Comparison of ENCODE assay signal across 25 mouse cellular contexts in genomic region chr11:100261235-100261605, GRCm38 (mm10). TPM values are rescaled to one million over a fixed set of nuclear protein-coding genes. Genes with fewer than 3 reads are reported as not detected.
DNase-seq lines count a peak whose midpoint lies in the region; ATAC-seq and TF ChIP-seq lines count a peak whose summit lies in the region.
"Had no signal": no experiment of that assay in that cellular context is flagged by ENCODE, and none has a peak within 500 bp of the region (broad histone marks: within the 10 kb centered on the region; RNA-seq: fewer than 3 reads in every experiment).

No protein-coding gene starts in this region.

- no peak overlapping the region for H3K27ac ChIP-seq in forebrain, embryonic 11.5 days (ENCODE audit: low read depth, low read length)
- H3K27ac ChIP-seq in forebrain, embryonic 12.5 days: no peak overlapping the region
- H3K27ac ChIP-seq in midbrain, embryonic 11.5 days (ENCODE audit: low read depth, low read length): no peak overlapping the region
- H3K27ac ChIP-seq in midbrain, postnatal 0 days (ENCODE audit: low read depth, low read length): no peak overlapping the region
- 0 out of 2 replicates have a peak overlapping the region, but pooled peaks have one; percentile 54 for H3K27ac ChIP-seq in stomach, embryonic 15.5 days
- H3K27ac ChIP-seq in liver, embryonic 11.5 days (ENCODE audit: low read depth, low read length): no peak overlapping the region
- H3K27ac ChIP-seq: forebrain, embryonic 13.5 days; heart, embryonic 10.5 days; heart, embryonic 15.5 days; hindbrain, embryonic 13.5 days; hindbrain, postnatal 0 days had no signal

- peak; percentile 37 for DNase-seq in forebrain, embryonic 11.5 days (ENCODE audit: low spot score)
- peak; percentile 77 for DNase-seq in midbrain, embryonic 11.5 days (ENCODE audit: low spot score, missing footprints)
- DNase-seq in midbrain, postnatal 0 days (ENCODE audit: low spot score): no peak
- DNase-seq in liver, embryonic 11.5 days (ENCODE audit: low spot score): no peak
- no peak for DNase-seq in cerebellum, adult 18-20 months
- DNase-seq: adrenal gland, adult 2 months; adrenal gland, postnatal 25 days; cerebellum, adult 2 months; cerebellum, postnatal 14 days; forebrain, postnatal 0 days; gastrocnemius, postnatal 14 days; heart, postnatal 14 days had no signal

- no peak for TF ChIP-seq CTCF in midbrain, postnatal 0 days (IDR thresholded peaks at IDR 0.05)

- no peaks in the 10 kb centered on the region for H3K9me3 ChIP-seq in forebrain, embryonic 11.5 days (ENCODE audit: control insufficient read depth, low read length)
- H3K9me3 ChIP-seq in forebrain, embryonic 12.5 days: no peaks in the 10 kb centered on the region
- H3K9me3 ChIP-seq in midbrain, embryonic 11.5 days (ENCODE audit: control insufficient read depth, low read length): no peaks in the 10 kb centered on the region
- H3K9me3 ChIP-seq in midbrain, postnatal 0 days (ENCODE audit: low read length): no peaks in the 10 kb centered on the region
- H3K9me3 ChIP-seq in stomach, embryonic 15.5 days: no peaks in the 10 kb centered on the region
- no peaks in the 10 kb centered on the region for H3K9me3 ChIP-seq in liver, embryonic 11.5 days (ENCODE audit: control insufficient read depth, low read length)
- H3K9me3 ChIP-seq: forebrain, embryonic 13.5 days; heart, embryonic 10.5 days; heart, embryonic 15.5 days; hindbrain, embryonic 13.5 days had no signal

- H3K36me3 ChIP-seq in forebrain, embryonic 11.5 days (ENCODE audit: control insufficient read depth, insufficient read depth, low read length): no peaks in the 10 kb centered on the region
- H3K36me3 ChIP-seq in forebrain, embryonic 12.5 days (replicated peaks): no peaks in the 10 kb centered on the region
- no peaks in the 10 kb centered on the region for H3K36me3 ChIP-seq in midbrain, embryonic 11.5 days (ENCODE audit: control insufficient read depth, insufficient read depth, low read length)
- H3K36me3 ChIP-seq in midbrain, postnatal 0 days (ENCODE audit: insufficient read depth, low read length): no peaks in the 10 kb centered on the region
- no peaks in the 10 kb centered on the region for H3K36me3 ChIP-seq in stomach, embryonic 15.5 days
- no peaks in the 10 kb centered on the region for H3K36me3 ChIP-seq in liver, embryonic 11.5 days (ENCODE audit: control insufficient read depth, insufficient read depth, low read length)
- H3K36me3 ChIP-seq: heart, embryonic 10.5 days; heart, embryonic 15.5 days; hindbrain, embryonic 13.5 days had no signal

- no peak overlapping the region for H3K4me2 ChIP-seq in forebrain, embryonic 11.5 days (ENCODE audit: low read depth, low read length, severe bottlenecking)
- no peak overlapping the region for H3K4me2 ChIP-seq in forebrain, embryonic 12.5 days
- no peak overlapping the region for H3K4me2 ChIP-seq in midbrain, embryonic 11.5 days
- H3K4me2 ChIP-seq in midbrain, postnatal 0 days (ENCODE audit: low read depth, low read length, poor library complexity, severe bottlenecking): no peak overlapping the region
- no peak overlapping the region for H3K4me2 ChIP-seq in stomach, embryonic 15.5 days
- no peak overlapping the region for H3K4me2 ChIP-seq in liver, embryonic 11.5 days
- H3K4me2 ChIP-seq: forebrain, embryonic 13.5 days; hindbrain, embryonic 13.5 days had no signal

- 77% methylated on average over 9 of the region's 9 CpGs for WGBS in forebrain, embryonic 11.5 days
- 83% methylated on average over 9 of the region's 9 CpGs for WGBS in forebrain, embryonic 12.5 days
- 79% methylated on average over 9 of the region's 9 CpGs for WGBS in midbrain, embryonic 11.5 days
- 80% methylated on average over 9 of the region's 9 CpGs for WGBS in midbrain, postnatal 0 days
- 77% methylated on average over 9 of the region's 9 CpGs for WGBS in stomach, embryonic 15.5 days
- WGBS in liver, embryonic 11.5 days: 73% methylated on average over 9 of the region's 9 CpGs

- H3K27me3 ChIP-seq in forebrain, embryonic 11.5 days (ENCODE audit: control insufficient read depth, insufficient read depth, low read length): no peaks in the 10 kb centered on the region
- H3K27me3 ChIP-seq in forebrain, embryonic 12.5 days: no peaks in the 10 kb centered on the region
- H3K27me3 ChIP-seq in midbrain, embryonic 11.5 days (ENCODE audit: control insufficient read depth, insufficient read depth, low read length): no peaks in the 10 kb centered on the region
- H3K27me3 ChIP-seq in midbrain, postnatal 0 days (ENCODE audit: insufficient read depth, low read length): no peaks in the 10 kb centered on the region
- H3K27me3 ChIP-seq in stomach, embryonic 15.5 days (replicated peaks): no peaks in the 10 kb centered on the region
- H3K27me3 ChIP-seq in liver, embryonic 11.5 days (replicated peaks; ENCODE audit: control insufficient read depth, insufficient read depth, low read length): no peaks in the 10 kb centered on the region

- H3K4me1 ChIP-seq in forebrain, embryonic 11.5 days (replicated peaks; ENCODE audit: control insufficient read depth, insufficient read depth, low read length): no peaks in the 10 kb centered on the region
- H3K4me1 ChIP-seq in forebrain, embryonic 12.5 days: peaks cover 5% of the 10 kb centered on the region; the same call in 1 of the 2 replicates
- H3K4me1 ChIP-seq in midbrain, embryonic 11.5 days (ENCODE audit: control insufficient read depth, insufficient read depth, low read length): no peaks in the 10 kb centered on the region; the same call in 1 of the 2 replicates
- H3K4me1 ChIP-seq in midbrain, postnatal 0 days (ENCODE audit: insufficient read depth, low read length): no peaks in the 10 kb centered on the region
- 0 out of 2 replicates have a peak, but pooled peaks cover 8% of the 10 kb centered on the region for H3K4me1 ChIP-seq in stomach, embryonic 15.5 days
- no peaks in the 10 kb centered on the region for H3K4me1 ChIP-seq in liver, embryonic 11.5 days (replicated peaks; ENCODE audit: control insufficient read depth, insufficient read depth, low read length)
- H3K4me1 ChIP-seq: hindbrain, embryonic 13.5 days had no signal

- ATAC-seq in forebrain, embryonic 11.5 days (replicated peaks; ENCODE audit: low FRiP score): no peak
- ATAC-seq in forebrain, embryonic 12.5 days (ENCODE audit: low FRiP score): no peak
- no peak for ATAC-seq in midbrain, embryonic 11.5 days (ENCODE audit: low FRiP score)
- no peak for ATAC-seq in midbrain, postnatal 0 days (ENCODE audit: low FRiP score)
- ATAC-seq in stomach, embryonic 15.5 days (ENCODE audit: insufficient read depth, low FRiP score, low read depth): no peak
- ATAC-seq in liver, embryonic 11.5 days (replicated peaks; ENCODE audit: low FRiP score): no peak
- ATAC-seq: forebrain, embryonic 13.5 days; forebrain, postnatal 0 days; hindbrain, postnatal 0 days had no signal

- H3K4me3 ChIP-seq in forebrain, embryonic 11.5 days (ENCODE audit: low read depth, low read length): no peak overlapping the region
- no peak overlapping the region for H3K4me3 ChIP-seq in forebrain, embryonic 12.5 days (replicated peaks)
- no peak overlapping the region for H3K4me3 ChIP-seq in midbrain, embryonic 11.5 days (ENCODE audit: low read depth, low read length)
- H3K4me3 ChIP-seq in midbrain, postnatal 0 days (ENCODE audit: low read depth, low read length): no peak overlapping the region
- no peak overlapping the region for H3K4me3 ChIP-seq in stomach, embryonic 15.5 days (replicated peaks)
- H3K4me3 ChIP-seq in liver, embryonic 11.5 days (ENCODE audit: low read depth, low read length): no peak overlapping the region
- H3K4me3 ChIP-seq: forebrain, embryonic 13.5 days; heart, embryonic 10.5 days; heart, embryonic 15.5 days; hindbrain, embryonic 13.5 days had no signal

- H3K9ac ChIP-seq in forebrain, embryonic 11.5 days (ENCODE audit: low read length): no peak overlapping the region
- H3K9ac ChIP-seq in forebrain, embryonic 12.5 days: no peak overlapping the region
- no peak overlapping the region for H3K9ac ChIP-seq in midbrain, embryonic 11.5 days (ENCODE audit: low read length)
- H3K9ac ChIP-seq in midbrain, postnatal 0 days (replicated peaks; ENCODE audit: low read length, poor library complexity, severe bottlenecking): no peak overlapping the region
- H3K9ac ChIP-seq in stomach, embryonic 15.5 days: no peak overlapping the region
- no peak overlapping the region for H3K9ac ChIP-seq in liver, embryonic 11.5 days (ENCODE audit: low read depth, low read length)
- H3K9ac ChIP-seq: forebrain, embryonic 13.5 days; forebrain, postnatal 0 days; heart, embryonic 15.5 days; hindbrain, embryonic 13.5 days had no signal

RNA-seq across cellular contexts. Expression of gene Krt17, which starts 0.4 kb away (rescaled TPM):
- polyA plus RNA-seq in forebrain, embryonic 11.5 days (2014; fragmentation: Nextera tagmentation; extraction: Ambion mirVana): not detected in 2 replicates
- 0.51 and 0.91 TPM in 2 replicates for polyA plus RNA-seq in forebrain, embryonic 12.5 days (2016; fragmentation: Nextera tagmentation; extraction: Ambion mirVana)
- polyA plus RNA-seq in midbrain, embryonic 11.5 days (2014; fragmentation: Nextera tagmentation; extraction: Ambion mirVana): 0.21 TPM in 1 of 2 replicates, not detected in the other
- 0.52 and 5.5 TPM in 2 replicates for total RNA-seq in midbrain, postnatal 0 days (2014; rRNA removed)
- polyA plus RNA-seq in midbrain, postnatal 0 days (2015; fragmentation: Nextera tagmentation; extraction: Ambion mirVana): 1.2 and 1.5 TPM in 2 replicates
- polyA plus RNA-seq in stomach, embryonic 15.5 days (2015; fragmentation: Nextera tagmentation; extraction: Ambion mirVana): 24.8 and 28.8 TPM in 2 replicates
- 0.32 and 0.42 TPM in 2 replicates for polyA plus RNA-seq in liver, embryonic 11.5 days (2014; fragmentation: Nextera tagmentation; extraction: Ambion mirVana)
- total RNA-seq: adrenal gland, adult 2 months; adrenal gland, postnatal 25 days; forebrain, postnatal 0 days; gastrocnemius, postnatal 14 days; hematopoietic stem cell, adult 5-6 weeks had no signal
- polyA plus RNA-seq: adrenal gland, adult 2 months had no signal

RNA-seq across cellular contexts. Expression of gene Krt42, which starts 8.5 kb away (rescaled TPM):
- polyA plus RNA-seq in forebrain, embryonic 11.5 days (2014; fragmentation: Nextera tagmentation; extraction: Ambion mirVana): not detected in 2 replicates
- polyA plus RNA-seq in forebrain, embryonic 12.5 days (2016; fragmentation: Nextera tagmentation; extraction: Ambion mirVana): not detected in 2 replicates
- not detected in 2 replicates for polyA plus RNA-seq in midbrain, embryonic 11.5 days (2014; fragmentation: Nextera tagmentation; extraction: Ambion mirVana)
- total RNA-seq in midbrain, postnatal 0 days (2014; rRNA removed): 0.27 TPM in 1 of 2 replicates, not detected in the other
- not detected in 2 replicates for polyA plus RNA-seq in midbrain, postnatal 0 days (2015; fragmentation: Nextera tagmentation; extraction: Ambion mirVana)
- not detected in 2 replicates for polyA plus RNA-seq in stomach, embryonic 15.5 days (2015; fragmentation: Nextera tagmentation; extraction: Ambion mirVana)
- not detected in 2 replicates for polyA plus RNA-seq in liver, embryonic 11.5 days (2014; fragmentation: Nextera tagmentation; extraction: Ambion mirVana)
- total RNA-seq: adrenal gland, adult 2 months; adrenal gland, postnatal 25 days; forebrain, postnatal 0 days; gastrocnemius, adult 18-20 months; gastrocnemius, postnatal 14 days; heart, postnatal 14 days; hematopoietic stem cell, adult 5-6 weeks; hindbrain, postnatal 0 days had no signal
- polyA plus RNA-seq: C2C12; cerebellum, adult 2 months; cortical plate, adult 2 months; forebrain, embryonic 13.5 days; forebrain, postnatal 0 days; gonadal fat pad, adult 2 months; heart, embryonic 10.5 days; heart, embryonic 15.5 days; hindbrain, embryonic 13.5 days; hindbrain, postnatal 0 days; intestine, embryonic 14.5 days had no signal

RNA-seq across cellular contexts. Expression of gene Krt16, which starts 12.5 kb away (rescaled TPM):
- polyA plus RNA-seq in forebrain, embryonic 11.5 days (2014; fragmentation: Nextera tagmentation; extraction: Ambion mirVana): not detected in 2 replicates
- polyA plus RNA-seq in forebrain, embryonic 12.5 days (2016; fragmentation: Nextera tagmentation; extraction: Ambion mirVana): not detected in 2 replicates
- polyA plus RNA-seq in midbrain, embryonic 11.5 days (2014; fragmentation: Nextera tagmentation; extraction: Ambion mirVana): not detected in 2 replicates
- not detected in 2 replicates for total RNA-seq in midbrain, postnatal 0 days (2014; rRNA removed)
- not detected in 2 replicates for polyA plus RNA-seq in midbrain, postnatal 0 days (2015; fragmentation: Nextera tagmentation; extraction: Ambion mirVana)
- polyA plus RNA-seq in stomach, embryonic 15.5 days (2015; fragmentation: Nextera tagmentation; extraction: Ambion mirVana): 0.68 and 0.80 TPM in 2 replicates
- polyA plus RNA-seq in liver, embryonic 11.5 days (2014; fragmentation: Nextera tagmentation; extraction: Ambion mirVana): not detected in 2 replicates
- total RNA-seq: adrenal gland, adult 2 months; adrenal gland, postnatal 25 days; forebrain, postnatal 0 days; gastrocnemius, adult 18-20 months; gastrocnemius, postnatal 14 days; heart, postnatal 14 days; hematopoietic stem cell, adult 5-6 weeks; hindbrain, postnatal 0 days had no signal
- polyA plus RNA-seq: adrenal gland, adult 2 months; cerebellum, adult 2 months; cortical plate, adult 2 months; forebrain, embryonic 13.5 days; forebrain, postnatal 0 days; gonadal fat pad, adult 2 months; heart, embryonic 10.5 days; heart, embryonic 15.5 days; hindbrain, embryonic 13.5 days; hindbrain, postnatal 0 days; intestine, embryonic 14.5 days had no signal

RNA-seq across cellular contexts. Expression of gene Krt14, which starts 53.9 kb away (rescaled TPM):
- polyA plus RNA-seq in forebrain, embryonic 11.5 days (2014; fragmentation: Nextera tagmentation; extraction: Ambion mirVana): 1.6 and 1.7 TPM in 2 replicates
- polyA plus RNA-seq in forebrain, embryonic 12.5 days (2016; fragmentation: Nextera tagmentation; extraction: Ambion mirVana): 5.1 and 7.0 TPM in 2 replicates
- 1.2 and 1.5 TPM in 2 replicates for polyA plus RNA-seq in midbrain, embryonic 11.5 days (2014; fragmentation: Nextera tagmentation; extraction: Ambion mirVana)
- total RNA-seq in midbrain, postnatal 0 days (2014; rRNA removed): 0.42 and 9.5 TPM in 2 replicates
- 0.54 and 0.75 TPM in 2 replicates for polyA plus RNA-seq in midbrain, postnatal 0 days (2015; fragmentation: Nextera tagmentation; extraction: Ambion mirVana)
- 17.3 and 25.8 TPM in 2 replicates for polyA plus RNA-seq in stomach, embryonic 15.5 days (2015; fragmentation: Nextera tagmentation; extraction: Ambion mirVana)
- polyA plus RNA-seq in liver, embryonic 11.5 days (2014; fragmentation: Nextera tagmentation; extraction: Ambion mirVana): 2.1 and 2.3 TPM in 2 replicates
- total RNA-seq: adrenal gland, postnatal 25 days; gastrocnemius, adult 18-20 months; gastrocnemius, postnatal 14 days; hematopoietic stem cell, adult 5-6 weeks; hindbrain, postnatal 0 days had no signal
- polyA plus RNA-seq: cortical plate, adult 2 months had no signal

RNA-seq across cellular contexts. Expression of gene Eif1, which starts 58.5 kb away (rescaled TPM):
- polyA plus RNA-seq in forebrain, embryonic 11.5 days (2014; fragmentation: Nextera tagmentation; extraction: Ambion mirVana): 1,675 and 1,791 TPM in 2 replicates
- polyA plus RNA-seq in forebrain, embryonic 12.5 days (2016; fragmentation: Nextera tagmentation; extraction: Ambion mirVana): 1,544 and 1,585 TPM in 2 replicates
- polyA plus RNA-seq in midbrain, embryonic 11.5 days (2014; fragmentation: Nextera tagmentation; extraction: Ambion mirVana): 1,701 and 1,853 TPM in 2 replicates
- total RNA-seq in midbrain, postnatal 0 days (2014; rRNA removed): 84.7 and 117 TPM in 2 replicates
- polyA plus RNA-seq in midbrain, postnatal 0 days (2015; fragmentation: Nextera tagmentation; extraction: Ambion mirVana): 1,241 and 1,297 TPM in 2 replicates
- 1,590 and 1,651 TPM in 2 replicates for polyA plus RNA-seq in stomach, embryonic 15.5 days (2015; fragmentation: Nextera tagmentation; extraction: Ambion mirVana)
- polyA plus RNA-seq in liver, embryonic 11.5 days (2014; fragmentation: Nextera tagmentation; extraction: Ambion mirVana): 2,121 and 2,222 TPM in 2 replicates

Comparison
In these comparisons a context has a peak if more than half of its experiments do, and no peak if none do; other contexts are left out.
1. DNase-seq: peak in forebrain, embryonic 11.5 days (single experiment) and midbrain, embryonic 11.5 days (single experiment); none in midbrain, postnatal 0 days (single experiment), liver, embryonic 11.5 days (single experiment) and cerebellum, adult 18-20 months (0 of 2).
2. RNA of gene Krt17, which starts 0.4 kb away (polyA plus RNA-seq): 24.8 to 28.8 TPM in stomach, embryonic 15.5 days; 1.2 to 1.5 TPM in midbrain, postnatal 0 days, 0.51 to 0.91 TPM in forebrain, embryonic 12.5 days, 0.32 to 0.42 TPM in liver, embryonic 11.5 days, 0.21 TPM in midbrain, embryonic 11.5 days and not detected in forebrain, embryonic 11.5 days; every median in the first group is over 10 times any median in the second.